Mouse (Mus musculus) heart, adult 8-10 months (tissue): ENCODE results near the gene Pdlim1. TPM values are rescaled to one million over a fixed set of nuclear protein-coding genes. Genes with fewer than 3 reads are reported as not detected.

Experiments used
- DNase-seq: peaks from one replicate; pipeline ENCODE4 v3.0.0; 2022; ENCODE audit warnings: low spot score
- total RNA-seq, 4 experiments: library from RNA; stranded (reverse); gene quantifications; 2 replicates each; pipeline ENCODE4 v1.2.4; 2022

Gene Pdlim1
- 100 to 1,000 TPM; 114 to 157 (median 136) TPM for total RNA-seq

GRCm38 (mm10) chr19:40271308-40271892, at the start of gene Pdlim1:
Gene Pdlim1, minus strand, starts transcription at chr19:40271842.
- peak; percentile 82 for DNase-seq

GRCm38 (mm10) chr19:40319199-40319598, 47.6 kb upstream of the Pdlim1 start:
- DNase-seq, result no peak

- no peak for DNase-seq
Observed at GRCm38 (mm10) chr19:40318511-40318910, 46.9 kb upstream of the Pdlim1 start.

GRCm38 (mm10) chr19:40317001-40317400, 45.4 kb upstream of the Pdlim1 start:
- no peak for DNase-seq

DNA sequence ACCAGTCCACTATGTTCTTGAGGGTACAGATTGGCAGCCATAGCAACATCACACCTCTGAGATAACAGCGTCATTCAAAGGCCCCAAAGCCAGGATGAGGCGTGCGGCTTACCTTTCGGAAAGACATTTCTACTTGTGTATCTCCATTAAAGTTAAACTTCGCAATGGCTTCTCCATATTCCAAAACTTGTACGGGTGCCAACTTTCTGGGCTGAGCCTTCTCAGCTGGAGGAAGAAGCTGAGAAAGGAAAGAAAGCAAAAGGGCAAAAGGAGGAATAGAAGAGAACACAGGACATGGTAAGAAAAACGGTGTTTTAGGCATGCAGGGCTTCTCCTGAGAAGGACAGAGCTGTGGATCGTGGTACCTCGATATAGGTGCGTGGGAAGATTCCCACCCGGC, 42.6 kb upstream of the Pdlim1 start:
- DNase-seq, result no peak

- DNase-seq, result no peak
Observed at GRCm38 (mm10) chr19:40311631-40312030, 40.0 kb upstream of the Pdlim1 start.

DNA sequence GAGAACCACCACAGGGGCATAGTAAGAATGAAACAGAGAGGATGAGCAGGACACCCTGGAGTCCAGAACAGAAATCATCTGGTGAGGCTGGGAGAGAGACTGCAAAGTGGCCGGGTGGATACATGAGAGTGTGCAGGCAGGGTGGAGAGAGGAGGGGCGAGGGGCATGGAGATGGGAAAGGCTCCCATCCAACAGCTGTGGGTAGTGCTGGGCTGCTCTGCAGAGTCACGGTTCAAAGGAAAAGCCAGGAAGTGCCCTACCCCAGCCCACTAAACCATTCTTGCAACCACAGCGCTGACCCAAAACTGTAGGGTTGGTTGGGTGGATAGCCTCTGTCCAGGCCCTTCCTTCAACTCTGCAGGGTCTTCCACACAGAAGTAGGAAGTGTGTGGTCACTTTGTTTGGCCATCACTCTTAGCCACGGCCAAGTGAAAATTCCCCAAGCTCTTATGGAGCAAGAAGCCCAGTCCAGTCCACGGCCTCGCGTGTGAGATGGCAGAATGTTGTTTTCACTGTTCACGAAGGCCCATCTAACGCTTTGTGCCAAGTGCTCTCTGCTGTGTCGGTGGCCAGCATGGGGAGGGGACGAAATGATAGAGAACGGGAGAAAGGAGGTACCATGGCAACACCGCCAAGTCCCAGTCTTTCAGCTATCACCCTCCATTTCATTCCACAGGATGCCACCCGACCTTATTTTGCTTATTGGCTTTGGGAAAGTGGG, 38.9 kb upstream of the Pdlim1 start:
- DNase-seq, result no peak

DNA sequence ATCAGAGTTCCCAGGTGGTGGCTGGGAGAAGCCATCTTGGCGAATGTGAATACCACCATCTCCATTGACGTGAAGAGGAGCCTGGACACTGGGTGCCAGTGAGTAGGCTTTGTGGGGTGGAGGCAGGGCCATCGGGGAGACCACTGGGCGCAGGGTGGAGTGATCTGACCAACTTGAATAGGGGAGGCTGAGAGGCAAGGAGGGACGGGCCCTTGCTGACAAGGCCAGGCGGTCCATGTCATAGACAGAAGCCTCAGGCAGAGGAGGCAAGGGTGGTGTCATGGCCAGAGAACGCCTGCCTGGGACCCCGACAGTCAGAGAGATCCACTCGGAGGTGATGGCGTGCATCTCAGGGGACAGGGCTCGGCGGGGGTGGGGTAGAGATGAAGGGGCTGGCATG, 38.3 kb upstream of the Pdlim1 start:
- DNase-seq, result no peak

DNA sequence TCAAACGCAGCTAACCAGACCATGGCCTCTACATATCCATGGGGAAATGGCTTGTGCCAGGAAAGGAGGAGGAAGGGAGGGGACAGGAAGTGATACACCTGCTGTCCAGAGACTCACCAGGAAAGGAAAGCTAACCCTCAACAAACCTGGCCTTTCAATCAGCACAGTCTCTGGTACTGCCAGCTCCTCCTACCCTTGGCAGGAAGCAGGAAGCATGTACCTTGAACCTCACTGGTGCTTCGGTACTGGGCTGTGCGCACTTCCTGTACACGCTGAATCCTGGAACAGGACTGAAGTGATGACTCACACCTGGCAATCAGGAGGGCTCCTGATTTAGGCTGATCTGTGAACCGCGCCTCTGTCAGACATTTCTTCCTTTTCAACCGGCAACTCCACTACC, 35.9 kb upstream of the Pdlim1 start:
- DNase-seq, result peak; percentile 86

DNA sequence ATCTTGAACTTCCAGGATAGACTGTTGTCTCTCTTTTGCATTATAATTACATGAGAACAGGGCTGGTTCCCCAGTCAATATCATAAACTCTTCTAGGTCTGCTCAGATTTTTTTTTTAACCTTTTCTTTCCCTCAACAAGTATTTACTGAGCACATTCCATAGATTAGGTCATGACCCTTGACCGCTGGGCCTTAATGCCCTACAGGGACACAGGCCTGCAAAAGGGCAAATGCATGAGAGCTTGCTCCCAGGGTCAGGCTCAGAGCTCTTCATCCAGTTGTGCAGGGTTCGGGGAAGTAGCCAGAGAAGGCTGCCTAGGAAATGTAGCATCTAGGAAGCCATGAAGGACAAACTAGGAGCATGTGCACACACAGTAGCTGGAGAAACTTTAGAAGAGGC, 35.0 kb upstream of the Pdlim1 start:
- DNase-seq, result no peak

DNA sequence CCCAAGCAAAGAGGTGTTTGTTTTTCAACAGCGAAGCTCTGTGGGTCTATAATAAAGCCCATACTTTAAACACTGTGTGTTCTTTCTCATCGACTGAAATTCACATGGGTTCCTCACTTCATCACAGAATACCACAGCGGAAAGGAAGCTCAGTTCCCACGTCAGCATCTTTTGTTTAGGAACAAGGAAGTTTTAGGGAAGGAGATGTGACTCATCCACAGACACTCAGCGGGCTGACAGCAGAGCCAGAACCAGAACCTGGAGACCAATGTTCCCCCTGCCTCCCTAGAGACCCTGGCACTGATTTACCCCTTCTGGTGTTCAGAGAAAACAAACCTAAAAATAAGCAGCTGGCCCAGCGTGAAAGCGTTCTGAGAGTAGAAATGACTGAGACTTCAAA, 33.8 kb upstream of the Pdlim1 start:
- no peak for DNase-seq

GRCm38 (mm10) chr19:40302916-40303315, 31.3 kb upstream of the Pdlim1 start:
- peak; percentile 68 for DNase-seq

- no peak for DNase-seq
Observed at GRCm38 (mm10) chr19:40302477-40302876, 30.8 kb upstream of the Pdlim1 start.

- DNase-seq, result no peak
Observed at GRCm38 (mm10) chr19:40299983-40300759, 28.5 kb upstream of the Pdlim1 start.

- no peak for DNase-seq
Observed at GRCm38 (mm10) chr19:40299182-40299581, 27.5 kb upstream of the Pdlim1 start.

GRCm38 (mm10) chr19:40298574-40298973, 26.9 kb upstream of the Pdlim1 start:
- no peak for DNase-seq

DNA sequence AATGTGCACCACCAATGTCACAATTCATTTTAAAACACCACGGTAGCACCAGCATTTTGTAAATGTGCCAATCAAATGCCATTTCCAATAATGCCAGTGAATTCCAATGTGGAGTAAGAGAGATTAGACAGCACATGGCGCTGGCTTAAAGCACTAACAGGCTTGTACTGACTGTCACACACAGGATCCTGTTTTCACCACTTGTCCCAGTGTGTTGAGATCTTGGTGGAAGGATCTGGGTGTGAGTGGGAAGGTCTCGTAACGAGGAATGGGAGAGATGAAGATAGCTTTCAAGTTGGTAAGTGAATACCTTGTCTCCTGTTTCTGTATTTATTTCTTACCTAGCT, 26.1 kb upstream of the Pdlim1 start:
- DNase-seq, result no peak

DNA sequence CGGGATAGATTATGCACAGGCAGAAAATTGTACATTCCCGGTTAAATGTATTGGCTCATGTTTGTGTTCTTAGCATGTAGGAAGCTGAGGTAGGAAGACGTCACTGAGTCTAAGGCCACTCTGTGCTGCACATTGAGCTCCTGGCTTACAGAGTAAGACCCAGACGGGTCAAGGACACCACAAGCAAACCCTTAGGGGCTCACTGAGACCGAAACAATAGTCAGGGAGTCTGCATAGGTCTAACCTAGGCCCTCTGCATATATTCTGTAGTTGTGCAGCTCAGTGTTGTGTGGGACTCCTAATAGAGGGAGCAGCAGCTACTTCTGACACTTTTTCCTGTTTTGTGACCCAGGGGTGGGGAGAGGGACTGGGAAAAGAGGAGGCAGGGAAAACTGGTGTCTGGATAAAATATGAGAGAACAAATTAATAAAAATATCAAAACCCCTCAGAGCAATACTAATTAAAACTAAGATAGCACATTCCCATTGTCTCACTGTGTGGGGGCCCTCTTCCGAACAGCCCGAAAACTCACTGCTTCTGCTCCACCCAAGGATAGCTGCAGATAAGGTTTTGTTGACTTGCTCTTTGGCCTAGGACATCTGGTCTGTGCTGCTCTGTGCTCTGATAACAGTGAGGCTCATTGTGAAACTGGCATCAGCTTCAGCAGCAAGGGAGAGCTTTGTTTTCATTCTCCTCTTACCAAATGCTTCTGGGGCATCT, 25.6 kb upstream of the Pdlim1 start:
- DNase-seq, result no peak

DNA sequence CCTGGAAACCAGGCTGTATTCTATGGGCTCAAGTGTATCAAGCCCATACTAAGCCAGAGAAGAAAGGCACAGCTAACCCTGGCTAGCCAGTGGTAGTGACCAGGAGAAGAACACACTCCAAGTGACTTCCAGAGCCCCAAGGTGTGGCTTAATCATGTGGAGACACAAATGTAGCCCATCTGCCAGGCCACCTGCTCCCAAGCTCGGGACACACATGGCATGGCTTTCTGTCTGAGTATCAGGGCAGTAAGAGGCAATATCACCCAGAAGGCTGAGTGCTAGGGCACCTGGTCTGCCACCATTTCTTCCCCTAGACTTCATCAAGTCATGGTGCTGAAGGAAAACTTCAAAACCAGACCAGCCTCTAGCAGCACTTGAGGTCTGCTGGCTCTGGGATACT, 22.6 kb upstream of the Pdlim1 start:
- DNase-seq, result no peak

- DNase-seq, result no peak
Observed at GRCm38 (mm10) chr19:40293791-40294190, 22.1 kb upstream of the Pdlim1 start.

- DNase-seq, result no peak
Observed at GRCm38 (mm10) chr19:40290099-40290724, 18.6 kb upstream of the Pdlim1 start.

- no peak for DNase-seq
Observed at GRCm38 (mm10) chr19:40288415-40288814, 16.8 kb upstream of the Pdlim1 start.
